Mouse (Mus musculus): ENCODE data around the gene Ppm1h.

Ppm1h gene

GRCm38 (mm10) chr10:122809851-122810250 is 131.3 kb downstream of the Ppm1h start:
- DNase-seq (ENCODE audit: low spot score in 2 of 2) = no peak

- no peak for DNase-seq (ENCODE audit: low spot score in 2 of 2)
Measured at GRCm38 (mm10) chr10:122815094-122815493, 136.5 kb downstream of the Ppm1h start.

GRCm38 (mm10) chr10:122817741-122818140 is 139.2 kb downstream of the Ppm1h start:
- no peak for DNase-seq (ENCODE audit: low spot score in 2 of 2)

- DNase-seq (ENCODE audit: low spot score in 2 of 2) = no peak
Measured at GRCm38 (mm10) chr10:122819808-122820207, 141.2 kb downstream of the Ppm1h start.

- no peak for DNase-seq (ENCODE audit: low spot score in 2 of 2)
Measured at GRCm38 (mm10) chr10:122821549-122821948, 143.0 kb downstream of the Ppm1h start.

GRCm38 (mm10) chr10:122823642-122824041 is 145.1 kb downstream of the Ppm1h start:
- no peak for DNase-seq (ENCODE audit: low spot score in 2 of 2)

GRCm38 (mm10) chr10:122826696-122827331 is 148.3 kb downstream of the Ppm1h start:
- DNase-seq (ENCODE audit: low spot score in 2 of 2) = no peak

- no peak for DNase-seq (ENCODE audit: low spot score in 2 of 2)
Measured at GRCm38 (mm10) chr10:122827719-122828414, 149.3 kb downstream of the Ppm1h start.

- no peak for DNase-seq (ENCODE audit: low spot score in 2 of 2)
Measured at GRCm38 (mm10) chr10:122829801-122830217, 151.2 kb downstream of the Ppm1h start.

GRCm38 (mm10) chr10:122830638-122831037 is 152.1 kb downstream of the Ppm1h start:
- DNase-seq (ENCODE audit: low spot score in 2 of 2) = no peak

GRCm38 (mm10) chr10:122842014-122842413 is 163.5 kb downstream of the Ppm1h start:
- DNase-seq (ENCODE audit: low spot score in 2 of 2) = no peak

- DNase-seq (ENCODE audit: low spot score in 2 of 2) = no peak
Measured at GRCm38 (mm10) chr10:122842961-122843360, 164.4 kb downstream of the Ppm1h start.

GRCm38 (mm10) chr10:122845471-122845870 is 166.9 kb downstream of the Ppm1h start:
- DNase-seq (ENCODE audit: low spot score in 2 of 2) = peak in 1 of 2 experiments; percentile 36

- no peak for DNase-seq (ENCODE audit: low spot score in 2 of 2)
Measured at GRCm38 (mm10) chr10:122846476-122846875, 167.9 kb downstream of the Ppm1h start.

- DNase-seq (ENCODE audit: low spot score in 2 of 2) = no peak
Measured at GRCm38 (mm10) chr10:122848020-122848457, 169.5 kb downstream of the Ppm1h start.

GRCm38 (mm10) chr10:122851267-122852160 is 173.0 kb downstream of the Ppm1h start:
- DNase-seq (ENCODE audit: low spot score in 2 of 2) = peak; percentile 42 to 70

- DNase-seq (ENCODE audit: low spot score in 2 of 2) = no peak
Measured at GRCm38 (mm10) chr10:122854571-122854970, 176.0 kb downstream of the Ppm1h start.

- DNase-seq (ENCODE audit: low spot score in 2 of 2) = no peak
Measured at GRCm38 (mm10) chr10:122855149-122855548, 176.6 kb downstream of the Ppm1h start.

GRCm38 (mm10) chr10:122856040-122856764 is 177.6 kb downstream of the Ppm1h start:
- DNase-seq (ENCODE audit: low spot score in 2 of 2) = no peak

- DNase-seq (ENCODE audit: low spot score in 2 of 2) = no peak
Measured at GRCm38 (mm10) chr10:122857155-122857554, 178.6 kb downstream of the Ppm1h start.

GRCm38 (mm10) chr10:122858904-122859641 is 180.5 kb downstream of the Ppm1h start:
- DNase-seq (ENCODE audit: low spot score in 2 of 2) = no peak
